Mouse (Mus musculus) C2C12 (cell line): ENCODE results near the gene Masp2. TPM values are rescaled to one million over a fixed set of nuclear protein-coding genes. Genes with fewer than 3 reads are reported as not detected.

Experiments
- H3K27me3 ChIP-seq: one replicate; pipeline ENCODE4 v1.6.1; 2011; ENCODE audit not compliant: control insufficient read depth, insufficient read depth, insufficient read length
- H3K36me3 ChIP-seq: one replicate; pipeline ENCODE4 v1.6.1; 2011; ENCODE audit not compliant: control insufficient read depth, insufficient read depth
- H3K4me3 ChIP-seq: one replicate; pipeline ENCODE4 v1.5.1; 2011; ENCODE audit warnings: mild to moderate bottlenecking, control low read depth; ENCODE audit not compliant: poor library complexity, insufficient read depth, severe bottlenecking
- H3K79me2 ChIP-seq: one replicate; pipeline ENCODE4 v1.6.1; 2011; ENCODE audit not compliant: control insufficient read depth, insufficient read depth
- H3K79me3 ChIP-seq: one replicate; pipeline ENCODE4 v1.6.1; 2011; ENCODE audit warnings: low read depth, control low read depth
- H3ac ChIP-seq: one replicate; pipeline ENCODE3; 2011; ENCODE audit warnings: low read depth; ENCODE audit not compliant: control insufficient read depth, insufficient read length
- CEBPB ChIP-seq: IDR thresholded peaks from one replicate; pipeline ENCODE4 v1.6.1; 2011; ENCODE audit warnings: low read depth, mild to moderate bottlenecking, control low read depth, moderate library complexity
- CTCF ChIP-seq: IDR thresholded peaks from one replicate; pipeline ENCODE4 v1.5.1; 2011; ENCODE audit not compliant: control insufficient read depth, insufficient read depth, insufficient read length
- FOSL1 ChIP-seq: IDR thresholded peaks from one replicate; pipeline ENCODE4 v1.8.0; 2011; ENCODE audit warnings: mild to moderate bottlenecking, low read length; ENCODE audit not compliant: poor library complexity, insufficient read depth, severe bottlenecking
- MAX ChIP-seq: IDR thresholded peaks from one replicate; pipeline ENCODE4 v1.6.1; 2011; ENCODE audit warnings: mild to moderate bottlenecking, control low read depth
- MYOD1 ChIP-seq: IDR thresholded peaks from one replicate; pipeline ENCODE4 v1.6.1; 2011; ENCODE audit warnings: low read depth; ENCODE audit not compliant: control insufficient read depth, insufficient read length
- MYOG ChIP-seq: IDR thresholded peaks from one replicate; pipeline ENCODE4 v1.6.1; 2011; ENCODE audit not compliant: control insufficient read depth, insufficient read length; ENCODE audit errors: extremely low read depth
- USF1 ChIP-seq: IDR thresholded peaks from one replicate; pipeline ENCODE4 v1.6.1; 2011; ENCODE audit warnings: low read depth, mild to moderate bottlenecking, control low read depth, moderate library complexity
- polyA plus RNA-seq: library from polyadenylated mRNA; unstranded; fragments of >200 nt; fragmentation: generic; extraction: Trizol; gene quantifications from one replicate; pipeline ENCODE4 v1.2.1, GENCODE M21; 2012; ENCODE audit warnings: missing spikeins

Masp2 gene
- polyA plus RNA-seq, 1 experiment: 0.36 TPM

- H3K36me3 ChIP-seq: peaks cover 79% of the 10 kb centered on the region
- no peak overlapping the region for H3K4me3 ChIP-seq
- H3ac ChIP-seq: no peak overlapping the region
- TF ChIP-seq FOSL1 (no peak), MYOG (no peak), MYOD1 (no peak), MAX (no peak), USF1 (no peak), CEBPB (no peak)
- no peaks in the 10 kb centered on the region for H3K79me3 ChIP-seq
- no peaks in the 10 kb centered on the region for H3K79me2 ChIP-seq
- no peaks in the 10 kb centered on the region for H3K27me3 ChIP-seq
Measured at GRCm38 (mm10) chr4:148570693-148571295, 31.6 kb upstream of the Masp2 start.

GRCm38 (mm10) chr4:148573222-148573621 is 29.1 kb upstream of the Masp2 start:
- H3K79me3 ChIP-seq: no peaks in the 10 kb centered on the region
- no peaks in the 10 kb centered on the region for H3K79me2 ChIP-seq
- H3K36me3 ChIP-seq: peaks cover 86% of the 10 kb centered on the region
- no peak overlapping the region for H3ac ChIP-seq
- TF ChIP-seq CTCF: no peak
- no peak for TF ChIP-seq MAX
- TF ChIP-seq CEBPB: no peak
- TF ChIP-seq MYOD1: no peak
- H3K27me3 ChIP-seq: no peaks in the 10 kb centered on the region
- H3K4me3 ChIP-seq: no peak overlapping the region

- peaks cover 53% of the 10 kb centered on the region for H3K36me3 ChIP-seq
Measured at GRCm38 (mm10) chr4:148580765-148581164, 21.6 kb upstream of the Masp2 start.

GRCm38 (mm10) chr4:148581422-148581821 is 20.9 kb upstream of the Masp2 start:
- no peaks in the 10 kb centered on the region for H3K79me3 ChIP-seq
- H3K4me3 ChIP-seq: no peak overlapping the region
- peaks cover 46% of the 10 kb centered on the region for H3K36me3 ChIP-seq
- no peak for TF ChIP-seq MYOG
- TF ChIP-seq CTCF: no peak
- no peak for TF ChIP-seq MYOD1
- TF ChIP-seq FOSL1: no peak
- TF ChIP-seq CEBPB: no peak
- TF ChIP-seq USF1: no peak
- no peaks in the 10 kb centered on the region for H3K27me3 ChIP-seq
- no peak overlapping the region for H3ac ChIP-seq
- no peaks in the 10 kb centered on the region for H3K79me2 ChIP-seq

More at GRCm38 (mm10) chr4:148580765-148581164, 21.6 kb upstream of the Masp2 start:
- H3K27me3 ChIP-seq: no peaks in the 10 kb centered on the region
- H3K79me3 ChIP-seq: no peaks in the 10 kb centered on the region
- H3K4me3 ChIP-seq: no peak overlapping the region
- no peak for TF ChIP-seq MAX
- TF ChIP-seq FOSL1: no peak
- no peak for TF ChIP-seq CTCF
- no peak for TF ChIP-seq CEBPB
- TF ChIP-seq MYOD1: no peak
- TF ChIP-seq MYOG: no peak
- TF ChIP-seq USF1: no peak
- no peak overlapping the region for H3ac ChIP-seq
- H3K79me2 ChIP-seq: no peaks in the 10 kb centered on the region

- Histone ChIP-seq H3K27me3 (no peaks in the 10 kb centered on the region), H3K4me3 (no peak overlapping the region), H3K79me3 (no peaks in the 10 kb centered on the region), H3K79me2 (no peaks in the 10 kb centered on the region), H3ac (no peak overlapping the region), H3K36me3 (peaks cover 30% of the 10 kb centered on the region)
- TF ChIP-seq CTCF (no peak), USF1 (no peak), MYOG (no peak), MYOD1 (no peak)
Measured at GRCm38 (mm10) chr4:148583257-148583656, 19.1 kb upstream of the Masp2 start.

- no peaks in the 10 kb centered on the region for H3K27me3 ChIP-seq
- TF ChIP-seq MYOG (no peak), CTCF (no peak), USF1 (no peak), MYOD1 (no peak), MAX (no peak), FOSL1 (no peak)
- no peak overlapping the region for H3K4me3 ChIP-seq
- peaks cover 3% of the 10 kb centered on the region for H3K79me2 ChIP-seq
- no peak overlapping the region for H3ac ChIP-seq
- H3K79me3 ChIP-seq: no peaks in the 10 kb centered on the region
- no peaks in the 10 kb centered on the region for H3K36me3 ChIP-seq
Measured at GRCm38 (mm10) chr4:148586648-148587047, 15.7 kb upstream of the Masp2 start.
